Mouse (Mus musculus): ENCODE results near the gene Slc22a30. TPM values are rescaled to one million over a fixed set of nuclear protein-coding genes. Genes with fewer than 3 reads are reported as not detected.
"Not testable (repeated sequence)": the region's sequence is repeated elsewhere in the genome, so short reads cannot be mapped to it uniquely, and the experiment has no call there.

Gene Slc22a30
- polyA plus RNA-seq (2015; fragmentation: Nextera tagmentation; extraction: Ambion mirVana), result 4.7 and 4.9 TPM in 2 replicates

GRCm38 (mm10) chr19:8405011-8405410 lies at the start of gene Slc22a30:
Gene Slc22a30 (minus strand): TSS chr19:8405111.
- H3K4me2 ChIP-seq (replicated peaks; ENCODE audit: low read depth, low read length); H3K27ac ChIP-seq (ENCODE audit: low read length); H3K9ac ChIP-seq (replicated peaks; ENCODE audit: low read length); H3K36me3 ChIP-seq (ENCODE audit: insufficient read depth, low read length); H3K27me3 ChIP-seq (ENCODE audit: insufficient read depth, low read length); H3K4me3 ChIP-seq (ENCODE audit: low read length); H3K9me3 ChIP-seq (ENCODE audit: low read length); ATAC-seq (ENCODE audit: low FRiP score, low TSS enrichment); H3K4me1 ChIP-seq (ENCODE audit: insufficient read depth, low read length): not testable (repeated sequence)
- WGBS, result 80% methylated on average over 1 of the region's 2 CpGs

GRCm38 (mm10) chr19:8448321-8448720 lies 43.4 kb upstream of the Slc22a30 start:
- 77% methylated on average over 2 of the region's 2 CpGs for WGBS
- ATAC-seq (ENCODE audit: low FRiP score, low TSS enrichment), result no peak
- no peak overlapping the region for H3K4me3 ChIP-seq (ENCODE audit: low read length)
- H3K9me3 ChIP-seq (ENCODE audit: low read length), result no peaks in the 10 kb centered on the region
- no peaks in the 10 kb centered on the region for H3K36me3 ChIP-seq (ENCODE audit: insufficient read depth, low read length)
- no peak overlapping the region for H3K9ac ChIP-seq (replicated peaks; ENCODE audit: low read length)
- no peaks in the 10 kb centered on the region for H3K27me3 ChIP-seq (ENCODE audit: insufficient read depth, low read length)
- no peaks in the 10 kb centered on the region for H3K4me1 ChIP-seq (ENCODE audit: insufficient read depth, low read length)
- H3K4me2 ChIP-seq (replicated peaks; ENCODE audit: low read depth, low read length), result no peak overlapping the region
- H3K27ac ChIP-seq (ENCODE audit: low read length), result no peak overlapping the region

- Histone ChIP-seq H3K4me2 (replicated peaks; ENCODE audit: low read depth, low read length) (no peak overlapping the region), H3K27ac (ENCODE audit: low read length) (no peak overlapping the region), H3K9ac (replicated peaks; ENCODE audit: low read length) (no peak overlapping the region), H3K27me3 (ENCODE audit: insufficient read depth, low read length) (no peaks in the 10 kb centered on the region), H3K9me3 (ENCODE audit: low read length) (no peaks in the 10 kb centered on the region), H3K4me1 (ENCODE audit: insufficient read depth, low read length) (no peaks in the 10 kb centered on the region), H3K4me3 (ENCODE audit: low read length) (no peak overlapping the region), H3K36me3 (ENCODE audit: insufficient read depth, low read length) (no peaks in the 10 kb centered on the region)
- ATAC-seq (ENCODE audit: low FRiP score, low TSS enrichment), result no peak
- 84% methylated on average over 1 of the region's 1 CpGs for WGBS
Measured at GRCm38 (mm10) chr19:8447516-8447915, 42.6 kb upstream of the Slc22a30 start.

GRCm38 (mm10) chr19:8431051-8431662 lies 26.2 kb upstream of the Slc22a30 start:
- no peaks in the 10 kb centered on the region for H3K4me1 ChIP-seq (ENCODE audit: insufficient read depth, low read length)
- no peaks in the 10 kb centered on the region for H3K9me3 ChIP-seq (ENCODE audit: low read length)
- H3K9ac ChIP-seq (replicated peaks; ENCODE audit: low read length), result no peak overlapping the region
- H3K27ac ChIP-seq (ENCODE audit: low read length), result no peak overlapping the region
- ATAC-seq (ENCODE audit: low FRiP score, low TSS enrichment), result no peak
- H3K27me3 ChIP-seq (ENCODE audit: insufficient read depth, low read length), result no peaks in the 10 kb centered on the region
- WGBS, result 82% methylated on average over 5 of the region's 5 CpGs
- H3K4me3 ChIP-seq (ENCODE audit: low read length), result no peak overlapping the region
- H3K4me2 ChIP-seq (replicated peaks; ENCODE audit: low read depth, low read length), result no peak overlapping the region
- H3K36me3 ChIP-seq (ENCODE audit: insufficient read depth, low read length), result no peaks in the 10 kb centered on the region

- H3K9ac ChIP-seq (replicated peaks; ENCODE audit: low read length); H3K27ac ChIP-seq (ENCODE audit: low read length); H3K36me3 ChIP-seq (ENCODE audit: insufficient read depth, low read length); H3K4me1 ChIP-seq (ENCODE audit: insufficient read depth, low read length); H3K27me3 ChIP-seq (ENCODE audit: insufficient read depth, low read length); H3K9me3 ChIP-seq (ENCODE audit: low read length): not testable (repeated sequence)
- WGBS, result 30% methylated on average over 14 of the region's 14 CpGs
- peak; percentile 84 for ATAC-seq (ENCODE audit: low FRiP score, low TSS enrichment)
- peak overlapping the region; percentile 31; the same call in 1 of the 2 replicates for H3K4me2 ChIP-seq (replicated peaks; ENCODE audit: low read depth, low read length)
- peak overlapping the region; percentile 19 for H3K4me3 ChIP-seq (ENCODE audit: low read length)
Measured at GRCm38 (mm10) chr19:8407290-8408021, 2.5 kb upstream of the Slc22a30 start.

Other genes with a start within 250 kb of the Slc22a30 start
- 1.0 and 2.1 TPM in 2 replicates for gene Slc22a29, start 186.2 kb downstream of the Slc22a30 start, polyA plus RNA-seq (2015; fragmentation: Nextera tagmentation; extraction: Ambion mirVana)
- gene Slc22a8, start 186.1 kb upstream of the Slc22a30 start, polyA plus RNA-seq (2015; fragmentation: Nextera tagmentation; extraction: Ambion mirVana), result 15.7 and 16.3 TPM in 2 replicates
- gene Slc22a6, start 212.9 kb upstream of the Slc22a30 start, polyA plus RNA-seq (2015; fragmentation: Nextera tagmentation; extraction: Ambion mirVana), result 48.8 and 59.4 TPM in 2 replicates